Mouse (Mus musculus): ENCODE measurements around the gene Ugt1a7c. TPM values are rescaled to one million over a fixed set of nuclear protein-coding genes. Genes with fewer than 3 reads are reported as not detected.
"Not testable (repeated sequence)": the region's sequence is repeated elsewhere in the genome, so short reads cannot be mapped to it uniquely, and the experiment has no call there.

Gene Ugt1a7c
- total and polyA plus RNA-seq, 3 experiments, result not detected

DNA sequence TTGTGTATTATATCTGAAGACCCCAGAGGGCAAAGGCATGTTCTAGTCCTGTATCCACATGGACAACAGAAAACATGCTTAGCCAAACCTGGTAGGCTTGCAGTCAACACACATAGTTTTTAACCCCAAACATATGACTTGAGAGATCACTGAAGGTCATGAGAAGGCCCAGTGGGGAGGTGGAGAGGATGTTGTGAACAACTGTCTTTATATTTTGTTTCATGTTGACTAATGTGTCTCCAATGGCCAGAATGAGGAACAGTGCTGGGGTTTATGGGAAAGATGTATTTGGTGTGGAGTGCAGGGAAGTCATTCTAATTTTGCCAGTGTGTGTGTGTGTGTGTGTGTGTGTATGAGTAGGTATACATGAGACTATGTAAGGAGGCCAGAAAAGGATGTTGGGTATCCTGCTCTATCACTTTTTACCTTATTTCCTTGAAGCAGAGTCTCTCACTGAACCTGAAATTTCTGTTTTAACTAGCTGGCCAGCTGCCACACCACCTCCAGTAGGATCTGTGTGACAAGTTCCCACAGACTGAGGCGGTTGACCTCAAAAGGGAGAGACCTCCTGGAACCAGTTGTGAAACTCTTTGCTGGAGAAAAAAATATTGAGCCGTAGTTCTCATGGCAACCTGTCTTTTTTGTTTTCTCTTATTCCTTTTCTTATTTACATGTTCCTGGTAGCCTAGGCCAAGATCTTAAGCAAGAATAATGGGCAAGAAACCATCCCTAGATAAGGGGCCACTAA, 129.3 kb downstream of the Ugt1a7c start:
- TF ChIP-seq MYC (IDR thresholded peaks at IDR 0.05; ENCODE audit: low read depth, low read length) (no peak), CTCF (IDR thresholded peaks at IDR 0.05 in 2 of 3, conservative IDR thresholded peaks at IDR 0.05 in 1 of 3; ENCODE audit: control insufficient read depth in 1 of 3, insufficient read depth in 1 of 3, low read depth in 2 of 3, low read length in 3 of 3, poor library complexity in 1 of 3, severe bottlenecking in 1 of 3) (no peak), GATA1 (IDR thresholded peaks at IDR 0.05; ENCODE audit: low read depth, low read length) (no peak), RAD21 (IDR thresholded peaks at IDR 0.05; ENCODE audit: low read depth, low read length) (no peak), HCFC1 (IDR thresholded peaks at IDR 0.05; ENCODE audit: low read depth, low read length) (no peak), TCF12 (IDR thresholded peaks at IDR 0.05; ENCODE audit: low read depth, low read length) (no peak), MXI1 (IDR thresholded peaks at IDR 0.05; ENCODE audit: low read depth, low read length) (no peak), UBTF (IDR thresholded peaks at IDR 0.05; ENCODE audit: borderline replicate concordance, insufficient read depth, low read depth, low read length) (no peak), TAL1 (IDR thresholded peaks at IDR 0.05; ENCODE audit: low read length) (no peak), ZC3H11A (IDR thresholded peaks at IDR 0.05; ENCODE audit: low read depth, low read length) (no peak), USF1 (IDR thresholded peaks at IDR 0.05; ENCODE audit: low read depth, low read length) (no peak), ETS1 (IDR thresholded peaks at IDR 0.05; ENCODE audit: low read depth, low read length) (no peak), EP300 (IDR thresholded peaks at IDR 0.05; ENCODE audit: low read depth in 1 of 2, low read length in 2 of 2) (no peak), ZKSCAN1 (IDR thresholded peaks at IDR 0.05; ENCODE audit: low read depth, low read length) (no peak), BHLHE40 (IDR thresholded peaks at IDR 0.05; ENCODE audit: borderline replicate concordance, low read depth, low read length) (no peak), USF2 (IDR thresholded peaks at IDR 0.05; ENCODE audit: borderline replicate concordance in 1 of 2, insufficient read depth in 1 of 2, low read depth in 1 of 2, low read length in 2 of 2) (no peak), CHD2 (IDR thresholded peaks at IDR 0.05; ENCODE audit: low read length) (no peak), SMC3 (IDR thresholded peaks at IDR 0.05; ENCODE audit: low read depth, low read length) (no peak), ZNF384 (IDR thresholded peaks at IDR 0.05; ENCODE audit: low read depth, low read length) (no peak), RCOR1 (IDR thresholded peaks at IDR 0.05; ENCODE audit: low read depth, low read length) (no peak)
- no peaks in the 10 kb centered on the region for H3K4me1 ChIP-seq (ENCODE audit: control insufficient read depth in 1 of 2, insufficient read depth in 2 of 2, low read length in 2 of 2)
- no peaks in the 10 kb centered on the region for H3K36me3 ChIP-seq (ENCODE audit: control insufficient read depth in 1 of 2, insufficient read depth in 2 of 2, low read length in 2 of 2)
- H3K27ac ChIP-seq (ENCODE audit: control insufficient read depth, low read depth, low read length), result no peak overlapping the region
- H3K9ac ChIP-seq (ENCODE audit: control insufficient read depth, low read depth, low read length, poor library complexity, severe bottlenecking), result no peak overlapping the region
- DNase-seq (ENCODE audit: low read depth, low spot score), result no peak
- no peaks in the 10 kb centered on the region for H3K27me3 ChIP-seq (ENCODE audit: control insufficient read depth in 1 of 2, insufficient read depth in 2 of 2, low read length in 2 of 2)
- no peaks in the 10 kb centered on the region for H3K79me2 ChIP-seq (ENCODE audit: control insufficient read depth, insufficient read depth, low read length, poor library complexity)
- H3K9me3 ChIP-seq (replicated peaks; ENCODE audit: insufficient read depth, low read length), result no peaks in the 10 kb centered on the region
- no peak overlapping the region for H3K4me3 ChIP-seq (ENCODE audit: control insufficient read depth in 1 of 2, insufficient read depth in 1 of 2, low read depth in 2 of 2, low read length in 2 of 2)

DNA sequence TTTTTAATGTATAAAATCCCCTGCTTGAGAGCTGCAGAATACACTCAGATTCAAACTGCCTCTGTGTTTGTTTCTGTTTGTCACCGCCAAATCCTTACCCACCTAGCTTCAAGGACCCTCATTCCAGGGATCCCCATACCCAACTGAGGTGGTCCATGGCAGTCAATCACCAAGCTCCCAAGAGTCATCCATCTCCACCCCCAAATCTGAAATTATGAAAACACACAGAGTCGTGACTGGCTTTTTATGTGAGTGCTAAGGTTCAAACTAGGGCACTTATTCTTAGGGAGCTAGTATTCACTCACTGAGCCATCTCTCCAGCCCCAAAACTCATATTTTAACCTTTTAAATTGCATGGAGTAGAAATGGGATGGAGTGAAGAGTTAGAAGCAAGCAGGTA, 130.4 kb downstream of the Ugt1a7c start:
- not testable (repeated sequence) for DNase-seq (ENCODE audit: low read depth, low spot score); H3K27ac ChIP-seq (ENCODE audit: control insufficient read depth, low read depth, low read length); H3K27me3 ChIP-seq (ENCODE audit: control insufficient read depth in 1 of 2, insufficient read depth in 2 of 2, low read length in 2 of 2); H3K79me2 ChIP-seq (ENCODE audit: control insufficient read depth, insufficient read depth, low read length, poor library complexity); H3K9me3 ChIP-seq (replicated peaks; ENCODE audit: insufficient read depth, low read length); H3K9ac ChIP-seq (ENCODE audit: control insufficient read depth, low read depth, low read length, poor library complexity, severe bottlenecking); H3K4me1 ChIP-seq (ENCODE audit: control insufficient read depth in 1 of 2, insufficient read depth in 2 of 2, low read length in 2 of 2); H3K4me3 ChIP-seq (ENCODE audit: control insufficient read depth in 1 of 2, insufficient read depth in 1 of 2, low read depth in 2 of 2, low read length in 2 of 2); H3K36me3 ChIP-seq (ENCODE audit: control insufficient read depth in 1 of 2, insufficient read depth in 2 of 2, low read length in 2 of 2)
